Mouse (Mus musculus): ENCODE data around the gene Creb3.
"Not testable (repeated sequence)": the region's sequence is repeated elsewhere in the genome, so short reads cannot be mapped to it uniquely, and the experiment has no call there.

Creb3 gene

DNA sequence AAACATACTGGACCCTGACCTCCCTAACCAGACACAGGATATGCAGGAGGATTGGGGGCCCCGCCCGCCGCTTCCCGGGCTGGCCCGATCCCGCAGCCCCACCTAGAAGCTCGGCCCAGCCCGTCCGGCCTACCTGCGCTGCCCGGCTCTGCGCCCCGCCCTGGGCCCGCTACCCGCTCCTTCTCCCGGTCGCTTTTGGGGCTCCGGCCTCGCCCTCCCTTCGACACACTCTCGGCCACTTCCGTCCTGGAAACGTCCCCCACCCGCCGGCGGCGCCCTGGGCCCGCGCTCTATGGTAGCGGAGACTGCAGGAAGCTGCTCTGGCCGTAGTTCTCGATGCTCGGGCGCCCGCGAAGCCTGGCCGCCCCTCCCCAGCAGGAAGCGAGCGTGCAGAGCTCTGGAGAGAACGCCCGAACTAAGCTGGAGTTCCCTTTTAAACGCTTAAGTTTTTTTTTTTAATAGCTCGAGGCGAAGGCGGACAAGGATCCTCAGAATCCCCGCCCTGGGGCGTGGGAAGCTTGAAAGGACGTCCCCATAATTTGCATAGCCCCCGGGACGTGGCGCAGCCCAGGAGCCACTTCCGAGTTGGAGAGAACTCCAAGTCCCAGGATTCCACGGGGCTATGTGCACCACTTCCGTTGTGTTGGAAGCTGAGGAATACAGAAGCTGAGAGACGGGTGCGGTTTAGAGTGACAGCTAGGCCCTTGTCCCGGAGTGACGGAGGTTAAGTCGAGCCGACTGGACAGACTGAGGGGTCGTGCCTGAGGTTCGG, at the start of gene Creb3, which contains the start of gene Tln1:
TSS of gene Creb3 (plus strand) at position 336 of the 772 bp plus-strand sequence.
TSS of gene Tln1 (minus strand) at position 695 of the 772 bp plus-strand sequence.
- DNase-seq, result peak; percentile 96

DNA sequence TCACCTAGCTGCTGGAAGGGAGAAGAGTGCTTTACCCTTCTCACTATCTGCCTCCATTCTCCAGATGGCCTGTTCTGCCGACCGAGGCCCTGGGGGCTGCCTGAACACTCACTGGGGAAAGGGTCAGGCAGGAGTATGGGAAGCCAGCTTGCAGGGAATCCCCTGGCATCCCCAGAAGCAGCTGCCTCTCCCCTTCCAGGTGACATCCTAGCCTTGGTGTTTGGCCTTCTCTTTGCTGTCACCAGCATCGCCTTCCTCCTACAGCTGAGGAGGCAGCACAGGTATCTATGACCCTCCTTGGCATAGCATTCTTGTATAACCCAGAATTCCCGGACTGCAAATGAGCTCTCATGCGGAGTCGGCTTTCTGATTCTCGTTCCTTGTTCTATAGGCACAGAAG, 49.5 kb upstream of the Creb3 start:
- DNase-seq, result no peak

DNA sequence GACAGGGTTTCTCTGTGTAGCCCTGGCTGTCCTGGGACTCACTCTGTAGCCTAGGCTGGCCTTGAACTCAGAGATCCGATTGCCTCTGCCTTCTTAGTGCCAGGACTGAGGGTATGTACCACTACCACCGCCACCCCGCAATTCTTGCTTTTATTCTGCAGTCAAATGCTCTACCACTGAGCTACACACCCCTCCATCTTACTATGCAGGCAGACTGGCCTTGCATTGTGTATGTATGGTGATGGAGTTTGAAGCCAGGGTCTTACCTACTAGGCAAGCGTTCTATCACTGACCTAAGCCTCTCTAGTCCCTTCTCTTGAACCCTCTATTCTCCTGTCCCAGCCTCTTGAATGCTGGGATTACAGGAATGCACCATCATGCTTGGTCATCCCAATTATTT, 48.8 kb upstream of the Creb3 start:
- no peak for DNase-seq

DNA sequence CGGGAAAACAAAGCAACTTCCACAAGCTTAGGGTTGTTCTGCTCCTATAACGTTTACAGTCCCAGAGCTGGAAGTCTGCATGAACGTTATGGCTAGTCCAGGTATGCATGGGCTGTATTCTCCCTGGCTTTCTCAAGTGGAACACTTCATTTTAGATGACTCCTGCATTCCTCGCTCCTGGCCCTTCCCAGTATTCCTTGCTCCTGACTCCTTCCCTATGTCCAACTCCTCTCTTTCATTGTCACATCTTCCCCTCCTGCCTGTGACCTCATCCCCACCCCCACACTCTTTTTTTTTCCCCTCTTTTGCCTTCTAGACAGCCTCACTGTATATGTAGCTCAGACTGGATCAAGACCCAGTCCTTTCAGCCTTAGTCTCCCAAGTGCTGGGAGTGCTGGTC, 48.3 kb upstream of the Creb3 start:
- DNase-seq, result no peak

DNA sequence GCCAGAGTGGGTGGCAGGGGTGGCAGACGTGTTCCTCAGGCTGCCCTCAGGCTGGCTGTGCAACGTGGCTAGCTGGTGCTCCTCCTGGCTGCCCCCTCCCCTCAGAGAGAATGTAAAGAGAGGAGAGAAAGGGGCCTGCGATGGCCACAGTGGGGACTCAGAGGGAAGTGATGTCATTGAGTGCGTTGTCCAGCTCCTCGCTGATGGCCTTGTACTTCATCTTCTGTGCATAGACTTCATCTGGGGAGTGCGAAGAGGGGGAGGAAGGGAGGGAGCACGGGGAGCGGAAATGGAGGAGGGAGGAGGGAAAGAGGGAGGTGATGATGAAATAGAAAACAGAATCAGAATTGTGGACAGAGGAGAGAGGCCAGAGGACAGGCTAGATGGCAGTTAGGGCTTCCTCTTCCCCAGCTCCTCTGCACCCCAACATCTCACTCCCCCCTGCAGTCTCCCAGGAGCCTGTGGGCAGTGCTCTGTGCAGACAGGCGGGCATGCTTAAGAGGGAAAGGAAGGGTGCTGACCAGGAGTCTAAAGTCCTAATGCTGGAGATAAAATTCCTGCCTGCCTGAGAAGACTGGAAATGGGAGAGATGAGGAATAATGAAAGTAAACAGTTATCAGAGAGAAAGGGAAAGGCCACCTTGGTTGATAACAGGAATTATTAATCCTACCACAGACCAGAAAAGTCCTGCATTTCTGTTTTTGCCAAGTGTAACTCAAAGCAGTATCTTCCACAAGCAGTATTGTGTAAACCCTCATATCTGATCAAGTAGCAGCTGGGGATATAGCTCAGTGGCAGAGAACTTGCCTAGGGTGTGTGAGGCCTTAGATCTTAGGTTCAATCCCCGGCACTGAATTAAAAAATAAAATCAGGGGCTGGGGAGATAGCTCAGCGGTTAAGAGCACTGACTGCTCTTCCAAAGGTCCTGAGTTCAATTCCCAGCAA, 46.1 kb upstream of the Creb3 start:
- no peak for DNase-seq

DNA sequence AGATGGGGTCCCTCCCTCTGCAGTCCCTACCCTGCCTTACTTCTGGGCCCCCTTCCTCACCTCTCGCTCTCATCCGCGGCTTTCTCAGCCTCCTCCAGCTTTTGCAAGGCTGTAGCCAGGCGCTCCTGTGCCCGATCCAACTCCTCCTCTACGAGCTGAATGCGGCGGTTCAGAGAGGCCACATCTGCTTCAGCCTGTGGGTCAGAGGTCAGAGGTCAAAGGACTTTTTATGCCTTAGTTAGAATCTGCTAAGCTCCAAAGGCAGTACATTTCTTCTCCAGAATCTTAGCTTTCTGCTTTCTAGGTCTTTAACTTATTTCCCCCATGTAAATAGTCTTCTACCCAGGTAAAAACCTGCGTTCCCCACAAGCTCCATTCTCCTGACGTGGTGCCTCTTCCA, 42.6 kb upstream of the Creb3 start:
- no peak for DNase-seq

DNA sequence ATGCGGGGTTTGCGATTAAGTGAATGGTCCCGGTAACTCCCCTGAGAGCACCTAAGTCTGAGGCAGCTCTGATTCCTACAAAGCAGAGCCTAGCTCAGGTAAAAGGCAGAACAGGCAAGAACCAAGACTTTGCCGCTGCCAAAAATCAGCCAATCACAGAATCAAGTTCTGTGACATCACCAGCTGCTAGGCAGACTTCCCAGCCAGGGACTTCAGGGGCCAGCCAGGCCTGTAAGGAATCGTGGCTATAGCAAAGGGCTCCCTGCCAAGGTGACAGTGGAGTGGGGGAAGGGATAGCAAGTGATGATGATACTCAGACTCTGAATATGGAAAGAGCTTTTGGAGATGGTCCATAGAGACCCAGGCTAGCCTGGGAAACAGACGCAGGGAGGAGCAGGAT, 42.2 kb upstream of the Creb3 start:
- peak; percentile 94 for DNase-seq

DNA sequence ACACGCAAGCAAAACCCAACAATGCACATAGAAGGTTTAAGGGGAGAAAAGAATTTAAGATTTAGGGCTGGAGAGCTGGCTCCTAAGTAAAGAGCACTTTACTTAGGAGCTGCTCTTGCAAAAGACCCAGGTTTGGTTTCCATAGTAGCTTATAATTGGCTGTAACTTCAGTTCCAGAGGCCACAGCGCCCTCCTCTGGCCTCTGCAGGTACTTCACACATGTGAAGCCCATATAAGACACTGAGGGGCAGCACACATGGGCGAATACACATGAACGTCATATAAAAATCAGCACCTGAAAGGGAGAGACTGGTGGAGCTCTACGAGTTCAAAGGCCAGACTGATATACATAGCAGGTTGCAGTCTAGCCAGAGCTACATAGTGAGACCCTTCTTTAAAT, 34.3 kb upstream of the Creb3 start:
- DNase-seq, result no peak

DNA sequence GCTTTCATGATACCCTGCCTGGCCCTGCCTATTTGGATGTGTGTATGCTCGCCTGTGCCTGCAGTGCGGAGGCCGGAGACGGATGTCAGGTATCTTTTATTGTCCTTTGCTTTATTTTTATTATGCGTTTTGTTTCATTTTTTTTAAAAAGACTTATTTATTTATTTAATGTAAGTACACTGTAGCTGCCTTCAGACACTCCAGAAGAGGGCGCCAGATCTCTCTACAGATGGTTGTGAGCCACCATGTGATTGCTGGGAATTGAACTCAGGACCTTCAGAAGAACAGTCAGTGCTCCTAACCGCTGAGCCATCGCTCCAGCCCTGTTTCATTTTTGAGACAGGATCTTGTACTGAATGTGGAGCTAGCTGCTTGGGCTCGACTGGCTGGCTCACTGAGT, 33.6 kb upstream of the Creb3 start:
- DNase-seq, result no peak

DNA sequence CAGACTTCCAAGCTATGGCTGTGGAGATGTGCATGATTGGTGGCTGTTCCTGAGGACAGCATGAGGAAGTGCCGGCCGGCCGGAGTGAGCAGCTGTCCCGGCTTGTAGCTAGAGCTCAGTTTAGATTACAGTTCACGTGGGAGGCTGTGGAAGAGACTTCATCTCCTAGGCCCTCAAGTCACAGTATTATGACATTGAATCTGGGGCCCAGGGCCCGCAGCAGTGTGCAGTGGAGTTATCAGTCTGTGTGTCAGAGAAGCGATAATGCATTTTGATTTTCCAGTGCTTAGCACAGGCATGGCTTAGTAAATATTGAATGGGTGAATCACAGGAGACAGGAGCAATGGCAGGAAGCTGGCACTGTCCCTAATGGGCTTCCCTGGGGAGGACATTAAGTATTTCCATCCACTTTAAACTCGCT, 32.0 kb upstream of the Creb3 start:
- no peak for DNase-seq

DNA sequence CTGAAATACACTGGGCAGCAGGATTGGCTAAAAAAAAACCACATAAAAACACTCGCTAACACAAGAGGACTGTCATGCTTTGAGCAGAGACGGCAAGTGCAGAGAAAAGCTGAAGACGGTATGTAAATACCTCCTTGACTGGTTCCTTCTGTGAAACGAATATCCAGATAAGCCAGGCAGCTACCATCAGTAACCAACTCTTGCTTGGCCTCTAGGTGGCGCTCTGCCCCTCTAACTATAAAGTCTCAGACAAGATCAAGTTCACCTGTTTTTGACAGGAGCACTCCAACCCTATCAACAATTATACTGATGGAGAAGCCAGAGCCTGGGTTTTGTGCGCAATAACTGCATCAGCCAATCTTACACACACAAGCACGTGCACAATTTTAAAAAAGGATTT, 31.6 kb upstream of the Creb3 start:
- DNase-seq, result peak; percentile 83

DNA sequence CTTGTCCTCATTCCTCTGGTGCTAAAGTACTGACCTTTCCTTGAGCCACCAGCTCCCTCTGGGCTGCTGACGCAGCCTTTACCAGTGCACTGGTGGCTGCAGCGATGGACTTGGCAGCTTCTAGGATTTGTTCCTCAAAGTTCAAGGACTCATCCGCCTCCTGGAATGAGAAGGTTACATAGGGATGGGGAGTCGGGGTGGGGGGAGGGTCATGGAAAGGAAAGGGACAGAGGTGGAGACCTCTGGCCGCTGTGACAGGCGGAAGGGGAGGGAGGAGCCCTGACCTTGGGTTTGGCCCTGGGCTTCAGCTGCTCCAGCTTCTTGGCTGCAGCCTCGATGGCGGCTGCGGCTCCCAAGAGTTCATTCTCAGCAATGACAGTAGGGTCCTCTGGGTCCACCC, 28.9 kb upstream of the Creb3 start:
- no peak for DNase-seq

DNA sequence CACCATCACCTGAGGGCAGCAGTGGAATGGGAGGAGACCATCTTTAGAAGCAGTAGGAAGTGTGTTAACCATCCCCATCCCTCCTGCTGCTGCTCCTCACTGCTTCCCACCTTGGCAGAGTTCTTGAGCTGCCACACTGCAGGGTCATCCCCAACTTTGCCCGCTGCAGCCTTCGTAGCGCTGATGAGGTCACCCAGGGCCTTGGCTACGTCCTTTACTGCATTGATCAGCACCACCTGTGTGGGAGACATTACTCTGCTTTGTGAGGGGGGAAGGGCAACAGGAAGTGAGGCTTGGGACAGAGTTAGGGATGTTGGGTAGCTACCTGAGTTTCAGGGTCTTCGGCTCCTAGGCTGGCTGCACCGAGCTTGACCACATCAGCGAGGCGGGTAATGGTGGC, 26.5 kb upstream of the Creb3 start:
- no peak for DNase-seq

DNA sequence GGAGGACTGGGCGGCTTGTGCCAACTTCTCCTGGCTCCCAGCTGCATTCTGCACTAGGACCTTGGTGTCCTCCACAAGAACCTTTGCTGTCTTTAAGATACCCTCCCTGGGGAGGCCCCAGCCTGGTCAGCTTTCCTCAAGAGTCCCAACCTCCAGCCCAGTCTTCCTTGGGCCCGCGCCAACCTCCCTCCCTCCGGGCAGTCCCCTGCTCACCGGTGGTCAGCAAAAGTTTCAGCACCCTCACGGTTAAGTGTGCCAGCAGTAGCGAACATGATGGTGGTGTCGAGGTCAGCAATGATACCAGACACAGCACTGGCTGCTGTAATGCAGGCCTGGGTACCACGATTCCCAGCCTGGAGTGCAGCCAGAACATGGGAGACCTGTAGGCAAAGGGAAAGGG, 26.1 kb upstream of the Creb3 start:
- DNase-seq, result no peak

DNA sequence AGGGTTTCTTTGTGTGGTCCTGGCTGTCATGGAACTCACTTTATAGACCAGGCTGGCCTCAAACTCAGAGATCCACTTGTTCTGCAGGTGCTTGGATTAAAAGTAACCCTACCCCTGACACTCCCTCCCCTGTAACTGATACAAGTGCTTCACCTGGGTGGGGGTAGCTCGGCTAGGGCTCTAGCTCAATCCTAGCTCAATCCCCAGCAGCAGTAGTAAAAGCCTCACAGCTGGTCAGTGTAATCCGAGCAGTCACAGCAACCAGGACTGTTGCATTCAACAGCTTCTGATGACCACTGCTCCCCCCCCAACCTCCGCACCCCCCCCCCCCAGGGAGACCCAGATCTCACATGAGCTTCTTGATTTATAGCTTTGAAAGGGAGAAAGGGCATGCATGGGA, 20.1 kb upstream of the Creb3 start:
- no peak for DNase-seq

DNA sequence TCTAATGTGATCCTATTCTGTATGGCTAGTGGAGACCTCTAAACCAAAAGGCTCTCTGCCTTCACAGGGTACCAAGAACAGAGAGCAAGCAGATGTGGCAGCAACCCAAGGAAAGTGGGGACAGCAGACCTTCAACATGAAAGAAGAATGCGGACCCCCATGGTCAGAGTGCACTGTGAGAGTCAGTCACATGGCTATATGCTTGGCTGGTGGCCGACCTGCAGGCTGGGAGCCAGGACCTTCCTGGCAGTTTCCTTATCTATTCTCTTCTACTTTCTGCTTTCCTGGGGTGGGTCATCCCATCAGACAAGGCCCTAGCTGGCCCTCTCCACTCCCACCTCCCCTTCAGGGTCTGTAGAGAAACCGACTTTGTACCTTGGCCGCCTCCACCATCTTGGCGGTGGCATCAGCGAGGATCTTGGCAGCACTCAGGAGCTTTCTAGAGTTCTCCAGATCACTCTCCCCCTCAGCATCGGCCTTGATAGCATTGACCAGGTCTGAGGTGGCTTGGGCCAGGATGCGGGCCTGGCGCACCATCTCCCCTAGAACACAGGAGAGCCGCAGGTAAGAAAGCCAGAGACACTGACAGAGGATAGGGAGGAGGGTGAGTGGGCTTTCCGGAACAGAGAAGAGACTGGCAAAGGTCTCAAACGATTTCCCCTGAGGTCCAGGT, 15.6 kb upstream of the Creb3 start:
- DNase-seq, result no peak

DNA sequence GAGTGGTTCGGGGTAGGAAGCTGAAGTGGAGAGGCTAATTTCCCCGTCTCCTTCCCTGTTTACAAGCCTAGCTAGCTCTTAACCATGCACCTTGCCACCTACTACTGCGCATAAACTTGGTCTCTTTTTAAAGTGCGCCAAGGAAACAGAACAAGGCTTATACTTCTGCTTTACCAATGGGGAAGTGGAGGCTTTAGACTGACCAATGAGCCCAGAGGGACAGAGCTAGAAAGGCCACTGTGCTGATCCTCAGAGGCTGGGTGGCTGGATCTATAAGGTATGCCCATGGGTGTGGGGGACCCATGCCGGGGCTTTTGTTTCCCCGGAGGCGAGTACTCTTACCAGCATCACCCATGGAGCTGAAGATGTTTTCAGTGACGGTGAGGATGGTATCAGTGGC, 15.0 kb upstream of the Creb3 start:
- no peak for DNase-seq

DNA sequence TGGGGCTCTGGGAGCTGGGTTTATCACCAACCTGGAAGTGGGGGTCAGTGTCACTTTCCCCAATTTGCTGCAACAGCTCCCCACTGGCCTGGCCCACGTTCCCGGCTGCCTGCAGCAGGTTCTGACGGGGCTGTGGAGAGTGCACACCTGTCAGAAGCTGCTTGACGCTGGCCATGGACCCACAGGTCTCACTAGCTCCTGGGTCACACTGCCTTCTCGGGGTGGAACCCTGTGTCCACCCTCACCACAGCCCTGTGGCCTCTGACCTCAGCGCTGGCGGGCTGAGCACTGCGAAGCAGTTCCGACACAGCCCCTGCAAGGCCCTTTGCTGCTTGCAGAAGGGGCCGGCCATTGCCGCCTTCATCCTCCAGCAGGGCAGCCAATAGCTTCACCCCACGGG, 13.1 kb upstream of the Creb3 start:
- no peak for DNase-seq

DNA sequence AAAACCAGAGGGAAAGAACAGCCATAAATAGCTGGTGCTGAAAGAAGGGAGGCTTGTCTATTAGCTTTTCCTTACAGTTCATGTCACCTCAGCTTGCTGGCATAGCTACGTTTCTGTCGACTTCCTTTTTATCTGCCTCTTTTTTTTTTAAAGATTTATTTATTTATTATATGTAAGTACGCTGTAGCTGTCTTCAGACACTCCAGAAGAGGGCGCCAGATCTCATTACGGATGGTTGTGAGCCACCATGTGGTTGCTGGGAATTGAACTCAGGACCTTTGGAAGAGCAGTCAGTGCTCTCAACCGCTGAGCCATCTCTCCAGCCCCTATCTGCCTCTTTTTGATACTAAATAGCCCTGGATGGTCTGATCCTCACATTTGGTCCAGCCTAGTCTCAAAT, 10.3 kb upstream of the Creb3 start:
- not testable (repeated sequence) for DNase-seq

DNA sequence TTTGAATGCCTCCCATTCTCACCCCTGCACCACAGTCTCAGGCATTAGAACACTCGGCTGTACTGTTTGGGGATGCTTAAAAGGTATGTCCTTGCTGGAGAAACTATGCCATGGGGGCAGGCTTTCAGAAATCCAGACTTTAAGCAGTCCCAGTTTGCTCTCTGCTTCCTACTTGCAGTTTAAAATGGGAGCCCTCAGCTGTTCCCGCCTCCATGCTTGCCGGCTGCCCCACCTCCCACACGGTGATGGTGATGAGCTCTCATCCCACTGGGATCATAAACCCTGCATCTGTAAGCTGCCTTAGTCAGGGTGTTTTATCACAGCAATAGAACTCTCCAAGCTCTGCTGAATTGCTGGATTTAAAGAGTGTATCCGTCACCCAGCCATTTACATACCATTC, 9.7 kb upstream of the Creb3 start:
- no peak for DNase-seq

DNA sequence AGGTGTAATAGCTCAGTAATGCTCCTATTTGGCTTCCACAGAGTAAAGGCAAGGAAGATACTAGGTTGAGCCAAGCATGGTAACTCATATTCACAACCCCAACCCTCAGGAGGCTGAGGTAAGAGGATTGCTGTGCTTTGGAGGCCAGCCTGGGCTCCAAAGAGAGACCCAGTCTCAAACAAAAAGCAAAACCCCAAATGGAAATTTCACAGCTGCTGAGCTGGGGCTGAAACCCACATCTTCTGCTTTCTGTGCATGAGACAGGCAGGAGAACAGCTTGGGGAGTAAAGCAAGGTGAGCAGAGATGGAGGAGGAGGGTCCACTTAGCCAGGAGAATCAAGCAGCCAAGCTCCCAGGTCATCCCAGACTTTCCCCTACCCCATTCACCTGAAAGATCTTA, 8.2 kb upstream of the Creb3 start:
- DNase-seq, result no peak

DNA sequence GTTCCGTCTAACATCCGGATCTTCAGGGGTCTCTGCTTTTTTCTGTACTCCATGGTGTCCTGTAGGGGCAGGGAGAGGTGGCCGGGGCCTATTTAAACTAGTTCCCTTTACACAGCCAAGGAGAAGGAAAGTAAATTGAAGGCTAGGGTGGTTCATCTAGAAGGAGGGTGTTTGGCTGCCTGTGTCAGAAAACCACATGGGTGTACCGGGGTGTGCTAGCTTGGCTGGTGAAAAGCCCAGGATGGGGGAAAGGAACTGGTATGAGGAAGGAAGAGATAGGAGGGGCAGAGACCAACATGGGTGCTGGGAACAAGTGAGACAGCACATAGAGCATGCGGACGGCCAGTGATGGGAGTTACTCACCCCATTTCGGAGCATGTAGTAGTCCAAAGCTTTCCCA, 6.2 kb upstream of the Creb3 start:
- no peak for DNase-seq

DNA sequence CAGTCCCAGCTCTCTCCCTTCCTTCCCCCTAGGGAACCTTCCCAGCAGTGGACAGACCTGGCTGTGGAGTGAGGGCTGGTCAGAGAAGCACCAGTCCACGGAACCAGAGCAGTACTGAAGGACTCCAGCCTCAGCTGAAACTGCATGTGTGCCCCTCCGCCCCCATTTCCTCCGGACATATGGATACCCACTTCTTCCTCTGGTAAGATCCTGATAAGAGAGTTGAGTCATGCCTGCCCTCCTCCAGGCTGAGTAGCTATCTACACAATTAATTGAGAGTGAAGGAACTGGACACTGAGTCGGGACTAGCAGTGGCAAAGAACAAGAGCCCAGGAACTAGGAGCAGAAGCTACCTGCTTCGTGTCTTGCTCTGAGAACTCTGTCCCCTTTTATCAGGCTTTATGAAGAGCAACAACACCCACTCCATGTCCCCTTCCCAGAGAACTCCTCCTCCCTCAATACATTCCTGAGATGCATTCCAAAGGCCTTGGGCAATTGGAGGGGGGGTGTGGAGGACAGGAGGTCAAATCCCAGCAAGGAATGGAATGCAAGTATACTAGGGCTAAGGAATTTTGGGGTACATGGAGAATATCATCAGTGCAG, 4.0 kb upstream of the Creb3 start:
- DNase-seq, result peak; percentile 79
